Mouse (Mus musculus) hindbrain, postnatal 0 days (tissue): ENCODE measurements around the gene Ndufc1. TPM values are rescaled to one million over a fixed set of nuclear protein-coding genes. Genes with fewer than 3 reads are reported as not detected.

Experiments used
- ATAC-seq: fragments of 200-750 bp; cut with Nextera tagmentation; 2 replicates; pipeline ENCODE4 v1.8.0; 2017; ENCODE audit warnings: mild to moderate bottlenecking, moderate TSS enrichment, moderate library complexity
- DNase-seq: peaks from one replicate; pipeline ENCODE4 v3.0.0-alpha.2; 2015; ENCODE audit warnings: low spot score
- H3K27ac ChIP-seq: fragments of 300-500 bp; sonication (generic); 2 replicates; pipeline ENCODE4 v1.5.1; 2014; ENCODE audit warnings: mild to moderate bottlenecking
- H3K27me3 ChIP-seq: fragments of 300-500 bp; sonication (generic); 2 replicates; pipeline ENCODE4 v1.6.1; 2014; ENCODE audit warnings: low read length, mixed read lengths; ENCODE audit not compliant: insufficient read depth
- H3K36me3 ChIP-seq: fragments of 300-500 bp; sonication (generic); 2 replicates; pipeline ENCODE4 v1.6.1; 2014; ENCODE audit warnings: low read length, mixed read lengths; ENCODE audit not compliant: insufficient read depth
- H3K4me1 ChIP-seq: fragments of 300-500 bp; sonication (generic); 2 replicates; pipeline ENCODE4 v1.6.1; 2014; ENCODE audit warnings: antibody characterized with exemption, low read length, mixed read lengths; ENCODE audit not compliant: insufficient read depth
- H3K4me2 ChIP-seq: fragments of 300-500 bp; sonication (generic); 2 replicates; pipeline ENCODE4 v1.6.1; 2014; ENCODE audit warnings: low read depth, mild to moderate bottlenecking, low read length, moderate library complexity, mixed read lengths
- H3K4me3 ChIP-seq: fragments of 300-500 bp; sonication (generic); 2 replicates; pipeline ENCODE4 v1.5.1; 2014; ENCODE audit warnings: low read length
- H3K9ac ChIP-seq: fragments of 300-500 bp; sonication (generic); replicated peaks from 2 replicates; pipeline ENCODE4 v1.6.1; 2014; ENCODE audit warnings: mild to moderate bottlenecking, low read length, moderate library complexity, mixed read lengths
- H3K9me3 ChIP-seq: fragments of 300-500 bp; sonication (generic); 2 replicates; pipeline ENCODE4 v1.6.1; 2016; ENCODE audit warnings: low read length, mixed read lengths
- CTCF ChIP-seq: IDR thresholded peaks from 2 replicates; pipeline ENCODE4 v1.5.1; 2016; ENCODE audit warnings: antibody characterized with exemption, control low read depth, low read depth
- WGBS: fragments of 180-500 bp; shearing (Covaris S2); extraction: QIAGEN DNeasy Blood & Tissue Kit; methylation state at CpG from one replicate; pipeline ENCODE4 v1.1.7; 2014; 5-methylcytosine and 5-hydroxymethylcytosine counted together
- polyA plus RNA-seq: library from polyadenylated mRNA; unstranded; fragments of >200 nt; fragmentation: Nextera tagmentation; extraction: Ambion mirVana; gene quantifications from 2 replicates; pipeline ENCODE4 v1.2.1, GENCODE M21; 2015
- total RNA-seq: library from RNA; depleted of rRNA; stranded (reverse); fragments of >200 nt; gene quantifications from 2 replicates; pipeline ENCODE4 v1.2.3, GENCODE M21; 2014

Gene Ndufc1
- total and polyA plus RNA-seq, 2 experiments from 2014 or later: 33.4 to 1,023 TPM

GRCm38 (mm10) chr3:51391095-51391494, 17.7 kb downstream of the Ndufc1 start:
- H3K4me2 ChIP-seq: no peak overlapping the region

GRCm38 (mm10) chr3:51388904-51389303, 19.9 kb downstream of the Ndufc1 start:
- Histone ChIP-seq H3K9me3 (no peaks in the 10 kb centered on the region), H3K36me3 (no peaks in the 10 kb centered on the region), H3K27ac (no peak overlapping the region), H3K4me2 (peak overlapping the region; percentile 46), H3K27me3 (no peaks in the 10 kb centered on the region), H3K4me1 (peaks cover 4% of the 10 kb centered on the region; the same call in 1 of the 2 replicates), H3K4me3 (peak overlapping the region; percentile 18), H3K9ac (0 out of 2 replicates have a peak overlapping the region, but pooled peaks have one; percentile 17)
- ATAC-seq (peak; percentile 41), DNase-seq (peak; percentile 18)
- TF ChIP-seq CTCF: no peak
- WGBS: 13% methylated on average over 13 of the region's 13 CpGs

More at GRCm38 (mm10) chr3:51391095-51391494, 17.7 kb downstream of the Ndufc1 start:
- ATAC-seq: no peak
- H3K9ac ChIP-seq: no peak overlapping the region
- peaks cover 4% of the 10 kb centered on the region; the same call in 1 of the 2 replicates for H3K4me1 ChIP-seq
- H3K27ac ChIP-seq: no peak overlapping the region
- H3K36me3 ChIP-seq: no peaks in the 10 kb centered on the region
- WGBS: 88% methylated on average over 5 of the region's 5 CpGs
- no peaks in the 10 kb centered on the region for H3K9me3 ChIP-seq
- no peak for TF ChIP-seq CTCF
- DNase-seq: no peak
- no peak overlapping the region for H3K4me3 ChIP-seq
- peaks cover 6% of the 10 kb centered on the region; the same call in 1 of the 2 replicates for H3K27me3 ChIP-seq

GRCm38 (mm10) chr3:51387868-51388381, 20.9 kb downstream of the Ndufc1 start:
- ATAC-seq: no peak
- DNase-seq: peak; percentile 57

DNA sequence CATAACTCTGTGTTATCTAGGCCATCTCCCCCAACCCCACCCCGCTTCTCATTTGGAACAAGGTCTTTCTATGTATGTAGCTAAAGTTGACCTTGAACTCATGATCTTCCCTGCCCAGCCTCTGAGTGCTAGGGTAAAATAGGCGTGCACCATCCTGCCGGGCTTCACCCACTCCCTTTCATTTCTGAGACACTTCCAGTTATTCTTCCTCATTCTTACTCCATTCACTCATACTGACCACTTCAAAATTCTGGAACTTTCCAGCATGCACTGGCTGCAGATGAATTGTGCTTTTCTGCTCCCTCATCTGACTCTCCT, 21.7 kb downstream of the Ndufc1 start:
- no peaks in the 10 kb centered on the region for H3K27me3 ChIP-seq
- WGBS: 73% methylated on average over 3 of the region's 3 CpGs

More at GRCm38 (mm10) chr3:51387868-51388381, 20.9 kb downstream of the Ndufc1 start:
- no peak overlapping the region for H3K27ac ChIP-seq
- TF ChIP-seq CTCF: no peak
- H3K9ac ChIP-seq: no peak overlapping the region
- H3K27me3 ChIP-seq: no peaks in the 10 kb centered on the region
- peaks cover 4% of the 10 kb centered on the region; the same call in 1 of the 2 replicates for H3K4me1 ChIP-seq
- no peaks in the 10 kb centered on the region for H3K9me3 ChIP-seq
- no peaks in the 10 kb centered on the region for H3K36me3 ChIP-seq
- WGBS: 49% methylated on average over 8 of the region's 8 CpGs
- no peak overlapping the region for H3K4me2 ChIP-seq
- no peak overlapping the region for H3K4me3 ChIP-seq

DNA sequence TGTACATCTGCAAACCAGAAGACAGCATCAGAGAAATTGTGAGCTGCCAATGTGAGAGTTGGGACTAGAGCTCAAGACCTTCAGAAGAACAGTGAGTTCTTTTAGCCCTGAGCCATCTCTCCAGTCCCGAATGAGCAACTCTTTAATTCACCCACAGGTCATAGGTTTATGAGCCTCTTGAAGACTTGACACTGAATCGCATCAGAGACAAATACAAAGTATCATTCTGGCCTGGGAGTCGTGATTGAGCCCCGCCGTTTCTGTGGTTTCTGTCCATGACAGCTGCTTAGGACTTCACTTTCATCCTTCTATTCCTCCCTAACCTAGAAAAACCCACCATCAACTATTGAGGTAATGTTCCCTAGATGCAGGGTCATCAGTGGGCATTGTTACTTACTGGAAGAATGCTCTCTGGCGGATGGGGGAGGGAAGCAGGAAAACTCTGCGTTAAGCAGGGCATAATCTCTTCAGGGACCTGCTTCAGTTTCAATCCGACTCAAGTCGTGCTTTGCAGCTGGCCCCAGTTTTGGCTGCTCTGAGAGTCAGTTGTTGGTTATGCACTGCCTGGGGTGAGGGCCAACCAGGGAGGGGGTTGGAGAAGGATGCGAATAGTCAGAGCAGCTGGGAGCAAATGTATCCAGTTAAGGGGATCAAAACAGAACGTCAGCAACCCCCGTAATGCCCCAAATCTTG, 22.2 kb downstream of the Ndufc1 start:
- no peak overlapping the region for H3K9ac ChIP-seq
- no peak for TF ChIP-seq CTCF
- H3K27me3 ChIP-seq: no peaks in the 10 kb centered on the region
- H3K36me3 ChIP-seq: no peaks in the 10 kb centered on the region
- no peak overlapping the region for H3K27ac ChIP-seq
- H3K9me3 ChIP-seq: no peaks in the 10 kb centered on the region
- ATAC-seq: peak; percentile 33; the same call in 1 of the 2 replicates
- H3K4me1 ChIP-seq: peaks cover 4% of the 10 kb centered on the region; the same call in 1 of the 2 replicates
- H3K4me3 ChIP-seq: no peak overlapping the region
- H3K4me2 ChIP-seq: no peak overlapping the region
- DNase-seq: peak; percentile 52
- WGBS: 48% methylated on average over 12 of the region's 12 CpGs

More for the DNA sequence above, 21.7 kb downstream of the Ndufc1 start:
- H3K9me3 ChIP-seq: no peaks in the 10 kb centered on the region
- H3K4me2 ChIP-seq: no peak overlapping the region
- no peaks in the 10 kb centered on the region for H3K36me3 ChIP-seq
- H3K4me1 ChIP-seq: peaks cover 4% of the 10 kb centered on the region; the same call in 1 of the 2 replicates
- H3K4me3 ChIP-seq: no peak overlapping the region
- no peak overlapping the region for H3K27ac ChIP-seq
- no peak for TF ChIP-seq CTCF
- no peak overlapping the region for H3K9ac ChIP-seq
- ATAC-seq (no peak), DNase-seq (no peak)

- H3K27ac ChIP-seq: no peak overlapping the region
- H3K4me1 ChIP-seq: no peaks in the 10 kb centered on the region
- no peaks in the 10 kb centered on the region for H3K9me3 ChIP-seq
- H3K27me3 ChIP-seq: no peaks in the 10 kb centered on the region
- TF ChIP-seq CTCF: no peak
- H3K36me3 ChIP-seq: no peaks in the 10 kb centered on the region
- WGBS: 44% methylated on average over 12 of the region's 12 CpGs
- no peak overlapping the region for H3K9ac ChIP-seq
- ATAC-seq (peak; percentile 83), DNase-seq (peak; percentile 71)
- H3K4me3 ChIP-seq: no peak overlapping the region
- H3K4me2 ChIP-seq: no peak overlapping the region
Measured at GRCm38 (mm10) chr3:51383409-51383808, 25.4 kb downstream of the Ndufc1 start.

- Histone ChIP-seq H3K4me3 (no peak overlapping the region), H3K9ac (no peak overlapping the region), H3K27ac (no peak overlapping the region), H3K36me3 (no peaks in the 10 kb centered on the region), H3K9me3 (no peaks in the 10 kb centered on the region), H3K4me2 (no peak overlapping the region), H3K27me3 (no peaks in the 10 kb centered on the region), H3K4me1 (no peaks in the 10 kb centered on the region)
- WGBS: 72% methylated on average over 2 of the region's 5 CpGs
- 0 out of 2 replicates have a peak, but pooled peaks have one; percentile 9 for TF ChIP-seq CTCF
- DNase-seq: no peak
- no peak for ATAC-seq
Measured at GRCm38 (mm10) chr3:51380660-51381014, 28.2 kb downstream of the Ndufc1 start.
